Mouse (Mus musculus): Measurements from ENCODE around the gene C1ql1. TPM values are rescaled to one million over a fixed set of nuclear protein-coding genes. Genes with fewer than 3 reads are reported as not detected.

Gene C1ql1
- polyA plus RNA-seq, 1 experiment from 2014 or later, result 0.12 TPM

GRCm38 (mm10) chr11:102901199-102901598 is 45.3 kb downstream of the C1ql1 start:
- Histone ChIP-seq H3K36me3 (replicated peaks; ENCODE audit: insufficient read depth, low read length) (peaks cover 11% of the 10 kb centered on the region), H3K27me3 (ENCODE audit: insufficient read depth, low read length) (peaks cover 6% of the 10 kb centered on the region; the same call in 1 of the 2 replicates), H3K9me3 (ENCODE audit: low read length) (no peaks in the 10 kb centered on the region), H3K27ac (ENCODE audit: low read depth) (no peak overlapping the region), H3K4me3 (ENCODE audit: low read depth, low read length) (no peak overlapping the region), H3K9ac (replicated peaks) (no peak overlapping the region), H3K4me2 (ENCODE audit: low read depth, low read length) (peak overlapping the region; percentile 14; the same call in 1 of the 2 replicates), H3K4me1 (ENCODE audit: insufficient read depth) (peaks cover 6% of the 10 kb centered on the region)
- TF ChIP-seq EP300 (IDR thresholded peaks at IDR 0.05; ENCODE audit: low read depth) (no peak), CTCF (IDR thresholded peaks at IDR 0.05; ENCODE audit: low read depth) (no peak)
- DNase-seq (no peak), ATAC-seq (no peak)
- WGBS (ENCODE audit: insufficient replicate concordance), result 41% methylated on average over 4 of the region's 4 CpGs

- TF ChIP-seq EP300 (IDR thresholded peaks at IDR 0.05; ENCODE audit: low read depth), result no peak
- TF ChIP-seq CTCF (IDR thresholded peaks at IDR 0.05; ENCODE audit: low read depth), result peak; percentile 99
- Histone ChIP-seq H3K27me3 (ENCODE audit: insufficient read depth, low read length) (peaks cover 6% of the 10 kb centered on the region; the same call in 1 of the 2 replicates), H3K4me3 (ENCODE audit: low read depth, low read length) (no peak within 1 kb of the TSS), H3K4me1 (ENCODE audit: insufficient read depth) (peaks cover 8% of the 10 kb centered on the region), H3K9ac (replicated peaks) (no peak within 1 kb of the TSS), H3K27ac (ENCODE audit: low read depth) (no peak within 1 kb of the TSS), H3K9me3 (ENCODE audit: low read length) (no peaks in the 10 kb centered on the region), H3K4me2 (ENCODE audit: low read depth, low read length) (peak within 1 kb of the TSS; percentile 14; the same call in 1 of the 2 replicates), H3K36me3 (replicated peaks; ENCODE audit: insufficient read depth, low read length) (peaks cover 6% of the 10 kb centered on the region)
- ATAC-seq (no peak), DNase-seq (peak; percentile 84)
- 10% methylated on average over 7 of the region's 7 CpGs for WGBS (ENCODE audit: insufficient replicate concordance)
These were observed 45.7 kb downstream of the C1ql1 start, which contains the start of gene Gfap for GRCm38 (mm10) chr11:102900763-102901162. TSS of gene Gfap (minus strand) at chr11:102900912.

- WGBS (ENCODE audit: insufficient replicate concordance), result 84% methylated on average over 9 of the region's 9 CpGs
- H3K9me3 ChIP-seq (ENCODE audit: low read length), result no peaks in the 10 kb centered on the region
- H3K9ac ChIP-seq (replicated peaks), result no peak overlapping the region
- no peak for TF ChIP-seq CTCF (IDR thresholded peaks at IDR 0.05; ENCODE audit: low read depth)
- no peak for TF ChIP-seq EP300 (IDR thresholded peaks at IDR 0.05; ENCODE audit: low read depth)
- no peak for ATAC-seq
- H3K4me3 ChIP-seq (ENCODE audit: low read depth, low read length), result no peak overlapping the region
- H3K4me1 ChIP-seq (ENCODE audit: insufficient read depth), result peaks cover 11% of the 10 kb centered on the region
- no peak for DNase-seq
- no peaks in the 10 kb centered on the region for H3K36me3 ChIP-seq (replicated peaks; ENCODE audit: insufficient read depth, low read length)
- H3K27ac ChIP-seq (ENCODE audit: low read depth), result no peak overlapping the region
- H3K4me2 ChIP-seq (ENCODE audit: low read depth, low read length), result no peak overlapping the region
- peaks cover 17% of the 10 kb centered on the region for H3K27me3 ChIP-seq (ENCODE audit: insufficient read depth, low read length)
These were observed 48.1 kb downstream of the C1ql1 start for GRCm38 (mm10) chr11:102898408-102898807.

GRCm38 (mm10) chr11:102896641-102897040 is 49.8 kb downstream of the C1ql1 start:
- Histone ChIP-seq H3K9ac (replicated peaks) (no peak overlapping the region), H3K4me2 (ENCODE audit: low read depth, low read length) (no peak overlapping the region), H3K4me1 (ENCODE audit: insufficient read depth) (peaks cover 16% of the 10 kb centered on the region), H3K9me3 (ENCODE audit: low read length) (no peaks in the 10 kb centered on the region), H3K4me3 (ENCODE audit: low read depth, low read length) (no peak overlapping the region), H3K36me3 (replicated peaks; ENCODE audit: insufficient read depth, low read length) (no peaks in the 10 kb centered on the region), H3K27ac (ENCODE audit: low read depth) (peak overlapping the region; percentile 71; the same call in 1 of the 2 replicates), H3K27me3 (ENCODE audit: insufficient read depth, low read length) (peaks cover 27% of the 10 kb centered on the region)
- ATAC-seq (no peak), DNase-seq (no peak)
- WGBS (ENCODE audit: insufficient replicate concordance), result 76% methylated on average over 20 of the region's 20 CpGs
- no peak for TF ChIP-seq CTCF (IDR thresholded peaks at IDR 0.05; ENCODE audit: low read depth)
- no peak for TF ChIP-seq EP300 (IDR thresholded peaks at IDR 0.05; ENCODE audit: low read depth)

- Histone ChIP-seq H3K4me3 (ENCODE audit: low read depth, low read length) (peak overlapping the region; percentile 44), H3K9ac (replicated peaks) (peak overlapping the region; percentile 67), H3K4me2 (ENCODE audit: low read depth, low read length) (peak overlapping the region; percentile 89), H3K27ac (ENCODE audit: low read depth) (peak overlapping the region; percentile 71), H3K4me1 (ENCODE audit: insufficient read depth) (peaks cover 16% of the 10 kb centered on the region), H3K27me3 (ENCODE audit: insufficient read depth, low read length) (peaks cover 29% of the 10 kb centered on the region), H3K9me3 (ENCODE audit: low read length) (no peaks in the 10 kb centered on the region), H3K36me3 (replicated peaks; ENCODE audit: insufficient read depth, low read length) (no peaks in the 10 kb centered on the region)
- peak; percentile 97 for ATAC-seq
- TF ChIP-seq EP300 (IDR thresholded peaks at IDR 0.05; ENCODE audit: low read depth) (peak; percentile 85), CTCF (IDR thresholded peaks at IDR 0.05; ENCODE audit: low read depth) (no peak)
- WGBS (ENCODE audit: insufficient replicate concordance), result 47% methylated on average over 9 of the region's 9 CpGs
- DNase-seq, result peak; percentile 62
These were observed 50.7 kb downstream of the C1ql1 start for GRCm38 (mm10) chr11:102895779-102896178.

- Histone ChIP-seq H3K9me3 (ENCODE audit: low read length) (no peaks in the 10 kb centered on the region), H3K4me3 (ENCODE audit: low read depth, low read length) (peak overlapping the region; percentile 44), H3K27ac (ENCODE audit: low read depth) (peak overlapping the region; percentile 71; the same call in 1 of the 2 replicates), H3K36me3 (replicated peaks; ENCODE audit: insufficient read depth, low read length) (no peaks in the 10 kb centered on the region), H3K4me2 (ENCODE audit: low read depth, low read length) (peak overlapping the region; percentile 89), H3K9ac (replicated peaks) (peak overlapping the region; percentile 67), H3K27me3 (ENCODE audit: insufficient read depth, low read length) (peaks cover 29% of the 10 kb centered on the region), H3K4me1 (ENCODE audit: insufficient read depth) (peaks cover 16% of the 10 kb centered on the region)
- TF ChIP-seq CTCF (IDR thresholded peaks at IDR 0.05; ENCODE audit: low read depth), result no peak
- TF ChIP-seq EP300 (IDR thresholded peaks at IDR 0.05; ENCODE audit: low read depth), result no peak
- ATAC-seq, result no peak
- no peak for DNase-seq
- WGBS (ENCODE audit: insufficient replicate concordance), result 80% methylated on average over 4 of the region's 4 CpGs
These were observed 51.8 kb downstream of the C1ql1 start for GRCm38 (mm10) chr11:102894716-102895115.
